Mouse (Mus musculus): ENCODE results near the gene Acap2.

Acap2 gene

DNA sequence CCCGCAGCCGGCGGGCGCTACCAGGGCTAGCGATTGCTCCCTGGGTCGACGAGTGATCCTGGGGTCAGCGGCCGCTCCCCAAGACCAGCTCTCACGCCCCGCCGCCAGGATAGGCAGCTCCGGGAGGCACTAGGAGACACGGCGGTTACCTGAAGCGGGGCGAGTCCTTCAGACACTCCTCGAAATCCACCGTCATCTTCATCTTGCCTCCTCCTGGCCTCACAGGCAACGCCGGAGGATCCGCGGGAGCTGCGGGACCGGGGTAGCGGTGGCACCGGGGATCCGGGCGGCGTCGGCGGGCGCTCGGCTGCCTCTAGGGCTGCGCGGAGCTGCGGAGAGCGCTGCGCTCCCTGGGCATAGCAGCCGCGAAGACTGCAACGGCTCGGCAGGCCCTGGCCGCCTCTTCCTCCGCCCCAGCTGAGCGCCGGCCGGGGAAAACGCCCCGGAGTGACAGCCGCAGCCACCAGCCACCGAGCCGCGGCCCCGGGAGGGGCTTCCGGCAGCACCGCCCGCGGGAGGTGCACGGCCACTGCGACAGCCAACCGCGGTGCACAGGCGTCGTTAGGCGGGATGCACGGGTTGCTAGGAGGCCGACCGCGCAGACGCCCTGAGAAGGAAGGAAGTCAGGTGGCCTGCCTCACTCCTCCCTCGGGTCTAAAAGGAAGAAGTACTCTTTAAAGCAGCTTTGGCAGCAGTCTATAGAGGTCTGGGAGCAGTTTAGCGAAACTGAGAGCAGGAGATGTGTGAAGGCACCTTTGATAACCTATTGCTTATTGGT is at the start of gene Acap2:
TSS of gene Acap2 (minus strand) at position 456 of the 778 bp plus-strand sequence.
- in situ Hi-C loops (cut with MboI): no loop called here

DNA sequence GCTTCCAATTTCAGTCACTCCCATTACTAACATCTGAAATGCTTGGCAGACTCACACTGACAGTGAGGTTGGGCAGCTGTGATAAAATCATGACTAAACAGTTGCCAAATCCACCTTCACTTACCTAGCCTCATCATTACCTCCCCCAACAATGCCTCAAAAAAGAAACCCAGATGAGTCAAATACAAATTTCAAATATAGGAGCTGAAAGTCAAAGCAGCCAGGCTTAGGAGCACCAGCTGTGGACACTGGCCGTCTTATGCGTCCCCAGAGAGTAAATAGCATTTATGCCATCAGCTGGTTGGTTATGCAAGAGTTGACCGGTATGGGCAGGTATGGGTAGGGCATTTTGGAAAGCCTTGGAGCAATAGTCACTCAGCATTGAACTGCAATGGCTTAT is 48.4 kb upstream of the Acap2 start:
- in situ Hi-C loops (cut with MboI): no loop called here

DNA sequence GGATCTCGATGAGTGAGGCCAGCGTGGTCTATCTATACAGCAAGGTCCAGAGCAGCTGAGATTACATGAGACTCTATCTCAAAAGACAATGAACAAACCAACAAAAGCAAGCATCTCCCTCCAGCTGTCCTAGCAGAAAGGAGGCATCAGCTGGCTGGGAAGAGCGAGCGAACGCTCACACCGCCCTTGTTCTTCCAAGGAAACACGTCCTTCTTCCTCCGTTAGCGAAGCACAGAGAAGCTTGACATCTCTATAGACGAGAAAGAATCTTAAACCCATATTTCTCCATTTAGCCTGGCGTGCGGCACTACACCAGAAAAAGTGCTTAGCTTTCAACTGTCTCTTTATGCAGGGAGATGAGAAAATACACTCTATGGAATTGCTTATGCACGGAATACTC is 47.7 kb upstream of the Acap2 start:
- in situ Hi-C loops (cut with MboI): no loop called here

DNA sequence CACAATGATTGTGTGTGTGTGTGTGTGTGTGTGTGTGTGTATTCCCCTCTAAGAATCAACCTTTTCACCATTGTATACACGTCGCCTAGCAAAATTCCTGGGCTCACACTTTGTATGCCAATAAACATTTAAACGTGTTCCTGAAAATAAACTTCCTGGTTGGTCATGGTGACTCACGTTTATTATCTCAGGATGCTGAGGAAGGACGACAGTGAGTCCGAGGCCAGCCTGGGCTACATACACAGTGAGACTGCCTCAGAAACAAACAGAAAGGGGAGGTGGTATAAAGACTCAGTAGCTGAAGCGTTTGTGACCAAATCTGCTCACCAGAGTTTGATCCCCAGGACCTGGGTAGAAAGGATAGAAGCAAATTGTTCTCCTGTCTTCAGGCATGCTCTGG is 46.4 kb upstream of the Acap2 start:
- in situ Hi-C loops (cut with MboI): no loop called here

DNA sequence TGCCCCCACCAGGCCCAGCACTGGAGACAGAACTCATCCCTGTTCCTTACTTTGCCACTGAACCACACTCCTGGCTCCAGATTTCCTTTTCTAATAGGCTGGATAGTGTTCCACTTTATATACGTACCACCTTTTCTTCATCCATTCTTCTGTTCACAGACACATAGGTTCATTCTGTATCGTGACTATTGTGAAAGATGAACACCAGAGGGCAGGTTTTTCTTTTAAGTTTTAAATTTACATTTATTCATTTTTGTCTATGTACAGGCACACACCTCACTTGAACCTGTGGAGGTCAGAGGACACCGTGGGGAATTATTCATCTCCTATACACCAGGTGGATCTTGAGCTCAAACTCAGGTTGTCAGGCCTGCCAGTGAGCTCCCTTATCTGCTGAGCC is 43.0 kb upstream of the Acap2 start:
- in situ Hi-C loops (cut with MboI): no loop called here

- in situ Hi-C loops (cut with MboI): no loop called here
Observed at GRCm38 (mm10) chr16:31241433-31241832, 40.4 kb upstream of the Acap2 start.

DNA sequence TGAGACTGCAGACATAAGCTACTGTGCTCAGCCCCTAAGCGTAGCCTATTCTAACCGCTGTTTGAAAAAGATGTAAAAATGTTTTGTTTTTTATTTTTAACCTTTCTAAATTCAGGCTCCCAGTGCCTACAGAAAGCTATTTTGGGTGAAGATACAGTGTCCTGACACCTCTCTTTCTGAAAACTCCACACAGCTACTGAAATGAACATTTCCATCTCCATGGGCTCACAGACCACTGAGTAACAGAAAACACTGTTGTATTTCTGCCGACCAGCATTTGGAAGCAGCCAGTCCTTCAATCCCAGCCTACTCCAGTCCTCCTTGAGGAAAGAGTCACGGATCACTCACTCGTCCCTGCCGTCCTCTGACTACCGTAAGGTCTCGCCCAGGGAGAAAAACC is 39.5 kb upstream of the Acap2 start:
- in situ Hi-C loops (cut with MboI): no loop called here

- in situ Hi-C loops (cut with MboI): no loop called here
Observed at GRCm38 (mm10) chr16:31238281-31238680, 37.2 kb upstream of the Acap2 start.

GRCm38 (mm10) chr16:31235457-31236310 is 34.6 kb upstream of the Acap2 start:
- in situ Hi-C loops (cut with MboI): no loop called here

- in situ Hi-C loops (cut with MboI): no loop called here
Observed at GRCm38 (mm10) chr16:31234808-31235456, 33.9 kb upstream of the Acap2 start.

GRCm38 (mm10) chr16:31234356-31234755 is 33.3 kb upstream of the Acap2 start:
- in situ Hi-C loops (cut with MboI): no loop called here

- in situ Hi-C loops (cut with MboI): no loop called here
Observed at GRCm38 (mm10) chr16:31233541-31234339, 32.7 kb upstream of the Acap2 start.

DNA sequence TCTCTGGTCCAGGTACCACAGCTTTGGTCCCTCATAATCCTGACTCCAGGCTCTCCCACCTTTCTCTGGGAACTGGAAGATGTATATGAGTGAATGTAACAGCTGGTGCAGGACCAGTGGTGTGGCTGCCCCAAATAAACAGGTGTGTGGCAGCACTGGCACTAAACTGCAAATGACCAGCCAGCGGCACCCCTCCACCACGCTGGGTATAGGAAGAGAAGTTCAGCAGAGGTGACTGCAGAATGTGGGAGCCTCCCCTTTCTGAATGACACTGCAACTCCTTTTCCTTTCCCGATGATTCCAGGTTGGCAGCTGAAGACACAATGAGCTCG is 32.1 kb upstream of the Acap2 start:
- in situ Hi-C loops (cut with MboI): no loop called here

GRCm38 (mm10) chr16:31232491-31233166 is 31.6 kb upstream of the Acap2 start:
- in situ Hi-C loops (cut with MboI): no loop called here

- in situ Hi-C loops (cut with MboI): no loop called here
Observed at GRCm38 (mm10) chr16:31231591-31231990, 30.5 kb upstream of the Acap2 start.

GRCm38 (mm10) chr16:31227746-31228145 is 26.7 kb upstream of the Acap2 start:
- in situ Hi-C loops (cut with MboI): no loop called here

DNA sequence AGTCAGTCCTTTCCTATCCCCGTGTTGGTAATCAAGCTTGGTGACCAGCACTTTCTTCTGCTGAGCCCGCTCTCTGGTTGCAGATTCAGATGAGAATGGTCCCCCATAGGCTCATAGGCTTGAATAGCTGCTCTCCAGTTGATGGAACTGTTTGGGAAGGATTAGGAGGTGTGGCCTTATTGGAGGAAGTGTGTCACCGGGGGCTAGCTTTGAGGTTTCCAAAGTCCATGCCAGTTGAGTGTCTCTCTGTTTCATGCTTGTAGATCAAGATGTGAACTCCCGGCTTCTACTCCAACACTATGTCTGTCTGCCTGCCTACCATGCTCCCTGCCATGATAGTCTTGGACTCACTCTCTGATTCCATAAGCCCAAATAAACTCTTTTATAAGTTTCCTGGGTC is 14.2 kb upstream of the Acap2 start:
- in situ Hi-C loops (cut with MboI): no loop called here

DNA sequence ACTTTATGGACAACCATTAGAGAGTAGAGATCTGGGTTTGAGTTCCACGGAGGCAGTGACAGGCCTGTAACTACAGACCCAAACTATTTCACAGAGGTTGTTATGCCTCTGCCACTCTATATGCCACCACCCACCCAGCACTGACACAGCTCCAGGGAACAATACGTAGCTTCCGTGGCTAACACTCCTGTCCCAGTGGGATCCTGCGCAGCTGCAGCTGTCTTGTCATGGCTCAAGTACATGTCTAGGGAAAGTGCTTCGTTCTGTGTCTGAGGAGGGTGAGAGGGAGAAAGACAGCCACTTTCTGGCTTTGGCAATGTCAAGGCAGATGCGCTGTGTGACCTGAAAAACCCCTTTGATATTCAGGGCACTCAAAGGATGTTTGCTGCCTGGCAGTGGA is 12.4 kb upstream of the Acap2 start:
- in situ Hi-C loops (cut with MboI): no loop called here

- in situ Hi-C loops (cut with MboI): no loop called here
Observed at GRCm38 (mm10) chr16:31211503-31211902, 10.5 kb upstream of the Acap2 start.

DNA sequence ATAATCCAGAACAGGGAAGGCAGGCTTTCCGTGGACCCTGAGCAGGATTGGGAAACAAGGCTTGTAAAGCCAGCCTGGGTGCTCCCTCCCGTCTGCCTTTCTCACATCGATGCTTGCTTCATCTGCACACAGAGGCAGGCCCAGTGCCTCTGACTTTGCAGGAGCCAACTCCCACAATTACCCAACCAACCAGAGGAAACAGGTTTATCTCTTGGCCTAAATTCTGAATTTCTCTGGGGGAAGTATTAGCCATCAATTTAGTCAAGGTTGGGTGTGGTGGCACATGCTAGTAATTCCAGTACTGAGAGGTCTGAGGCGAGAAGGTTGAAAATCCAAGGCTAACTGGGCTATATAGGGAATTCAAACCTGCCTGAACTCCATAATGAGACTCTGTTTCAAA is 9.4 kb upstream of the Acap2 start:
- in situ Hi-C loops (cut with MboI): no loop called here

GRCm38 (mm10) chr16:31209911-31210310 is 8.9 kb upstream of the Acap2 start:
- in situ Hi-C loops (cut with MboI): no loop called here
